Mouse (Mus musculus) liver, embryonic 13.5 days (tissue): ENCODE results near the gene Nif3l1. TPM values are rescaled to one million over a fixed set of nuclear protein-coding genes. Genes with fewer than 3 reads are reported as not detected.

ENCODE experiments used
- ATAC-seq: fragments of 200-750 bp; cut with Nextera tagmentation; 2 replicates; pipeline ENCODE4 v1.8.0; 2017; ENCODE audit warnings: low read depth, mild to moderate bottlenecking, moderate number of reproducible peaks, moderate library complexity
- DNase-seq: peaks from one replicate; pipeline ENCODE4 v3.0.0; 2022
- H3K27ac ChIP-seq: fragments of 300-500 bp; sonication (generic); 2 replicates; pipeline ENCODE4 v1.5.1; 2015; ENCODE audit warnings: moderate library complexity, mild to moderate bottlenecking, inconsistent platforms
- H3K27me3 ChIP-seq: fragments of 300-500 bp; sonication (generic); 2 replicates; pipeline ENCODE4 v1.6.1; 2015; ENCODE audit warnings: mild to moderate bottlenecking, inconsistent platforms
- H3K36me3 ChIP-seq: fragments of 300-500 bp; sonication (generic); 2 replicates; pipeline ENCODE4 v1.6.1; 2015; ENCODE audit warnings: mild to moderate bottlenecking, inconsistent platforms
- H3K4me1 ChIP-seq: fragments of 300-500 bp; sonication (generic); replicated peaks from 2 replicates; pipeline ENCODE4 v1.6.1; 2015; ENCODE audit warnings: inconsistent platforms
- H3K4me2 ChIP-seq: fragments of 300-500 bp; sonication (generic); 2 replicates; pipeline ENCODE4 v1.6.1; 2015; ENCODE audit warnings: inconsistent platforms, mild to moderate bottlenecking, moderate library complexity
- H3K4me3 ChIP-seq: fragments of 300-500 bp; sonication (generic); replicated peaks from 2 replicates; pipeline ENCODE4 v1.5.1; 2015; ENCODE audit warnings: mild to moderate bottlenecking, inconsistent platforms
- H3K9ac ChIP-seq: fragments of 300-500 bp; sonication (generic); 2 replicates; pipeline ENCODE4 v1.6.1; 2015; ENCODE audit warnings: mild to moderate bottlenecking, inconsistent platforms
- H3K9me3 ChIP-seq: fragments of 300-500 bp; sonication (generic); replicated peaks from 2 replicates; pipeline ENCODE4 v1.6.1; 2016; ENCODE audit warnings: inconsistent platforms
- WGBS: fragments of 180-500 bp; shearing (Covaris S2); methylation state at CpG from one replicate; pipeline ENCODE4 v1.1.7; 2015; ENCODE audit not compliant: insufficient replicate concordance; 5-methylcytosine and 5-hydroxymethylcytosine counted together
- polyA plus RNA-seq: library from polyadenylated mRNA; unstranded; fragments of >200 nt; fragmentation: Nextera tagmentation; extraction: Ambion mirVana; gene quantifications from 2 replicates; pipeline ENCODE4 v1.2.1, GENCODE M21; 2015

The Nif3l1 gene
- polyA plus RNA-seq = 21.3 and 21.6 TPM in 2 replicates

- ATAC-seq (peak; percentile 93), DNase-seq (peak; percentile 75)
- Histone ChIP-seq H3K4me1 (peaks cover 46% of the 10 kb centered on the region), H3K4me3 (peak within 1 kb of the TSS; percentile 76), H3K4me2 (peak within 1 kb of the TSS; percentile 88), H3K9ac (peak within 1 kb of the TSS; percentile 85), H3K27ac (peak within 1 kb of the TSS; percentile 87), H3K9me3 (no peaks in the 10 kb centered on the region), H3K36me3 (peaks cover 34% of the 10 kb centered on the region), H3K27me3 (no peaks in the 10 kb centered on the region)
- WGBS = 0% methylated on average over 33 of the region's 33 CpGs
Observed at GRCm38 (mm10) chr1:58445143-58445722, at the start of gene Nif3l1, which contains the start of gene Ppil3. Nif3l1 (plus strand) TSS chr1:58445151. Ppil3 (minus strand) TSS chr1:58445486.

DNA sequence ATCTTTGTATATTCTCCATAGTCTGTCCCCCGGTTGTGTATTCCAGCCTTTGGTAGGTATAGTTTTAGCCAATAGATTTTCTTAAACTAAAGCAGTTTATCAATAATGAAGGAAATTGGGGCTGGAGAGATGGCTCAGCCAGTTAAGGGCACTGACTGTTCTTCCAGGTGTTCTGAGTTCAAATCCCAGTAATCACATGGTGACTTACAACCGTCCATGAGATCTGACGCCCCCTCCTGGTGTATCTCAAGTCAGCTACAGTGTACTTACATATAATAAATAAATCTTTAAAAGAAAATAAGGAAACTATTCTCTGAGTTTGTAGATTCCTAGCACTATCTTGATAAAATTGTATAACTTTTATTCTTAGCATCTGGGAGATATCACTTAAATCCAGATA is 49.6 kb upstream of the Nif3l1 start:
- DNase-seq (no peak), ATAC-seq (no peak)
- Histone ChIP-seq H3K9ac (no peak overlapping the region), H3K27me3 (no peaks in the 10 kb centered on the region), H3K9me3 (no peaks in the 10 kb centered on the region), H3K4me3 (0 out of 2 replicates have a peak overlapping the region, but pooled peaks have one; percentile 95), H3K4me2 (no peak overlapping the region), H3K4me1 (peaks cover 43% of the 10 kb centered on the region), H3K36me3 (peaks cover 55% of the 10 kb centered on the region), H3K27ac (no peak overlapping the region)
- 80% methylated on average over 3 of the region's 3 CpGs for WGBS

GRCm38 (mm10) chr1:58396179-58396578 is 48.8 kb upstream of the Nif3l1 start:
- no peaks in the 10 kb centered on the region for H3K9me3 ChIP-seq
- H3K27me3 ChIP-seq = no peaks in the 10 kb centered on the region
- WGBS = 92% methylated on average over 1 of the region's 1 CpGs
- ATAC-seq (no peak), DNase-seq (no peak)
- no peak overlapping the region for H3K27ac ChIP-seq
- no peak overlapping the region for H3K4me2 ChIP-seq
- H3K4me1 ChIP-seq = peaks cover 46% of the 10 kb centered on the region
- H3K4me3 ChIP-seq = no peak overlapping the region
- H3K36me3 ChIP-seq = peaks cover 63% of the 10 kb centered on the region
- H3K9ac ChIP-seq = peak overlapping the region; percentile 26

- Histone ChIP-seq H3K9ac (no peak overlapping the region), H3K4me1 (peaks cover 37% of the 10 kb centered on the region), H3K27me3 (no peaks in the 10 kb centered on the region), H3K9me3 (no peaks in the 10 kb centered on the region), H3K4me2 (no peak overlapping the region), H3K36me3 (peaks cover 78% of the 10 kb centered on the region), H3K4me3 (no peak overlapping the region), H3K27ac (no peak overlapping the region)
- 90% methylated on average over 6 of the region's 6 CpGs for WGBS
- DNase-seq (no peak), ATAC-seq (no peak)
Observed at GRCm38 (mm10) chr1:58397731-58398130, 47.2 kb upstream of the Nif3l1 start.

DNA sequence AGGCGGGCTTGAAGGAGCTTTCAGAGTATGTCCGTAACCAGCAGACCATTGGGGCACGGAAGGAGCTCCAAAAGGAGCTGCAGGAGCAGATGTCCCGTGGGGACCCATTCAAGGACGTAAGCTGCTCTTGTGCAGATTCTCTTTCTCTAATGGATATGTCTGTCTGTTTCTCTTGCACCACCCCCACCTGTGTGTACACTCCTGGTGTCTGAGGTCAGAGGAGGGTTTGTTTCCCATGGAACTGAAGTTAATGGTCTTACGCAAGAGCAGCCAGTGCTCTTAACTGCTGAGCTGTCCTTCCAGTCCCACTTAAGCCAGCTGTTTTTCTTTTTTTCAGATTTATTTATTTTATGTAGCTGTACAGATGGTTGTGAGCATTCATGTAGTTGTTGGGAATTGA is 43.6 kb upstream of the Nif3l1 start:
- Histone ChIP-seq H3K9ac (no peak overlapping the region), H3K9me3 (no peaks in the 10 kb centered on the region), H3K36me3 (peaks cover 87% of the 10 kb centered on the region), H3K27ac (no peak overlapping the region), H3K4me2 (no peak overlapping the region), H3K27me3 (no peaks in the 10 kb centered on the region), H3K4me3 (no peak overlapping the region), H3K4me1 (peaks cover 11% of the 10 kb centered on the region)
- no peak for DNase-seq
- ATAC-seq = peak; percentile 69
- WGBS = 73% methylated on average over 6 of the region's 6 CpGs

DNA sequence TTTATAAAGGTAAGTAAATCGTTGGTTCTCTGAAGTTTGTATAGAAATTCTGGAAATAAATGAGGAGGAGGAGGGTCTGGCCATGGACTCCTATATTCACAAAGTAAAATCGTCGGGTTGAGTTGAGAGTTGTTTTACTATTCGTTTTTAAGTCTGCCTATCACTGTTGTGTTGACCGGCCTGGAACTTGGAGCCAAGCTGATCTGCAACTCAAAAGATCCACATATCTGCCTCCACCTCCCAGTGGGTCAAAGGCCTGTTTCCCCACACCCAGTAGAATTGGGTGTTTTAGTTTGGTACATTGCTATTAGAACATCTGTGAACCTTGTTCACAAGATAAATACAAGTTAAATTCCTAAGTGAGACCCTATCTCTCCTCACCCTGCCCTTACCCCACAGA is 41.2 kb upstream of the Nif3l1 start:
- Histone ChIP-seq H3K36me3 (peaks cover 73% of the 10 kb centered on the region), H3K27me3 (no peaks in the 10 kb centered on the region), H3K9me3 (no peaks in the 10 kb centered on the region), H3K9ac (no peak overlapping the region), H3K27ac (no peak overlapping the region), H3K4me2 (no peak overlapping the region), H3K4me1 (0 out of 2 replicates have a peak, but pooled peaks cover 6% of the 10 kb centered on the region), H3K4me3 (no peak overlapping the region)
- ATAC-seq = no peak
- DNase-seq = no peak
- WGBS = 80% methylated on average over 5 of the region's 5 CpGs

GRCm38 (mm10) chr1:58407321-58407720 is 37.6 kb upstream of the Nif3l1 start:
- Histone ChIP-seq H3K4me3 (no peak overlapping the region), H3K36me3 (peaks cover 65% of the 10 kb centered on the region), H3K9ac (no peak overlapping the region), H3K4me2 (no peak overlapping the region), H3K27me3 (no peaks in the 10 kb centered on the region), H3K4me1 (no peaks in the 10 kb centered on the region), H3K27ac (no peak overlapping the region), H3K9me3 (no peaks in the 10 kb centered on the region)
- ATAC-seq = no peak
- no peak for DNase-seq
- WGBS = 92% methylated on average over 7 of the region's 7 CpGs

- DNase-seq (no peak), ATAC-seq (no peak)
- H3K4me2 ChIP-seq = no peak overlapping the region
- H3K9me3 ChIP-seq = no peaks in the 10 kb centered on the region
- H3K27ac ChIP-seq = no peak overlapping the region
- H3K4me1 ChIP-seq = no peaks in the 10 kb centered on the region
- H3K9ac ChIP-seq = no peak overlapping the region
- no peak overlapping the region for H3K4me3 ChIP-seq
- WGBS = 72% methylated on average over 6 of the region's 6 CpGs
- H3K36me3 ChIP-seq = peaks cover 65% of the 10 kb centered on the region
- no peaks in the 10 kb centered on the region for H3K27me3 ChIP-seq
Observed at GRCm38 (mm10) chr1:58408141-58408540, 36.8 kb upstream of the Nif3l1 start.

DNA sequence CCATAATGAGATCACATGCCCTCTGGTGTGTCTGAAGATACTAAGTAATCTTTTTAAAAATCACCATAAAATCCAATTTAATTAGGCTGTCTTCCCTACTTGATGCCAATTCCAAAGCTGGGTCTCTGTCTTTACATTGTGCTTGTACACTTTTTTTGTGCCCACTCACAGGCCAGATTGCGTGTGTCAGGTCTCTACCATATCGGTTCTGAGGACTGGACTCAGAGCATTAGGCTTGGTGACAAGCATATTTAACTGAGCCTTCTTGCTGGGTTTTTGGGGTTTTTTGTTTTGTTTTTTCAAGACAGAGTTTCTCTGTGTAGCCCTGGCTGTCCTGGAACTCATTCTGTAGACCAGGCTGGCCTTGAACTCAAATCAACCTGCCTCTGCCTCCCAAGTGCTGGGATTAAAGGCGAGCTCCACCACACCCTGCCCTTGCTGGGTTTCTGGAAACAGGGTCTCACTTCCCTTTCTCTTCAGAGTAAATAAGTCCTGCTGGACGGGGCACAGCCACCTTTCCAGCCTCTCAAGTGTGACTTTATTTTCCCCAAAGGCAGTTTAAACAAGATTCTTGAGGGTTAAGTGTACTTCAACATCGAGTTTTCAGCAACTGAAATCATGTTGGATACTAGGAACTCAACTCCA is 35.3 kb upstream of the Nif3l1 start:
- ATAC-seq (no peak), DNase-seq (no peak)
- Histone ChIP-seq H3K4me2 (no peak overlapping the region), H3K4me1 (no peaks in the 10 kb centered on the region), H3K4me3 (no peak overlapping the region), H3K36me3 (peaks cover 66% of the 10 kb centered on the region), H3K9ac (no peak overlapping the region), H3K27me3 (no peaks in the 10 kb centered on the region), H3K9me3 (no peaks in the 10 kb centered on the region), H3K27ac (no peak overlapping the region)
- 71% methylated on average over 5 of the region's 5 CpGs for WGBS

GRCm38 (mm10) chr1:58410198-58410588 is 34.8 kb upstream of the Nif3l1 start:
- Histone ChIP-seq H3K27ac (no peak overlapping the region), H3K4me1 (no peaks in the 10 kb centered on the region), H3K27me3 (no peaks in the 10 kb centered on the region), H3K9ac (no peak overlapping the region), H3K9me3 (no peaks in the 10 kb centered on the region), H3K4me2 (no peak overlapping the region), H3K4me3 (no peak overlapping the region), H3K36me3 (peaks cover 70% of the 10 kb centered on the region)
- ATAC-seq (no peak), DNase-seq (no peak)
- 73% methylated on average over 3 of the region's 3 CpGs for WGBS

GRCm38 (mm10) chr1:58410776-58411175 is 34.2 kb upstream of the Nif3l1 start:
- Histone ChIP-seq H3K4me1 (no peaks in the 10 kb centered on the region), H3K27ac (no peak overlapping the region; the same call in 1 of the 2 replicates), H3K9ac (no peak overlapping the region), H3K4me2 (no peak overlapping the region), H3K36me3 (peaks cover 71% of the 10 kb centered on the region), H3K27me3 (no peaks in the 10 kb centered on the region), H3K9me3 (no peaks in the 10 kb centered on the region), H3K4me3 (no peak overlapping the region)
- ATAC-seq (no peak), DNase-seq (no peak)
- 89% methylated on average over 7 of the region's 7 CpGs for WGBS

DNA sequence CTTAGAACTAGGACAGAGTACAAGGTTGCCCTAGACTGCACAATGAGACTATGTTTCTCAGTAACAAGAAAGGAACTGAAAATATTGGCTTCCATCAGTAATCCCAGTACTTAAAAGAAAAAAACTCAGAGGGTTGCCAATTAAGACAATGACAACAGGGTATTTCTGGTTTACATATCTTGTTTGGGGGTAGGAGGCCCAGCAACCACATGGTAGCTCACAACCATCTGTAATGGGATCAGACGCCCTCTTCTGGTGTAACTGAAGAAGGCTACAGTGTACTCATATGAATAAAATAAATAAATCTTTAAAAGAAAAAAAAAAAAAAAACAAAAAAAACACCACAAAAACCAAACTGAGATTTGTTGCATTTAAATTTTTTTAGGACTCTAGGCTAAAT is 29.5 kb upstream of the Nif3l1 start:
- no peaks in the 10 kb centered on the region for H3K27me3 ChIP-seq
- no peak overlapping the region for H3K9ac ChIP-seq
- no peak overlapping the region for H3K4me2 ChIP-seq
- H3K9me3 ChIP-seq = no peaks in the 10 kb centered on the region
- no peak overlapping the region for H3K27ac ChIP-seq
- ATAC-seq (no peak), DNase-seq (no peak)
- peaks cover 93% of the 10 kb centered on the region for H3K36me3 ChIP-seq
- 19% methylated on average over 1 of the region's 1 CpGs for WGBS
- no peak overlapping the region for H3K4me3 ChIP-seq
- peaks cover 8% of the 10 kb centered on the region for H3K4me1 ChIP-seq
